Mouse (Mus musculus) kidney, postnatal 14 days (tissue): ENCODE measurements around the gene Jade2.

Experiments used
- DNase-seq: peaks from one replicate; pipeline ENCODE4 v3.0.0; 2022; ENCODE audit warnings: mixed read lengths

Jade2 gene

DNA sequence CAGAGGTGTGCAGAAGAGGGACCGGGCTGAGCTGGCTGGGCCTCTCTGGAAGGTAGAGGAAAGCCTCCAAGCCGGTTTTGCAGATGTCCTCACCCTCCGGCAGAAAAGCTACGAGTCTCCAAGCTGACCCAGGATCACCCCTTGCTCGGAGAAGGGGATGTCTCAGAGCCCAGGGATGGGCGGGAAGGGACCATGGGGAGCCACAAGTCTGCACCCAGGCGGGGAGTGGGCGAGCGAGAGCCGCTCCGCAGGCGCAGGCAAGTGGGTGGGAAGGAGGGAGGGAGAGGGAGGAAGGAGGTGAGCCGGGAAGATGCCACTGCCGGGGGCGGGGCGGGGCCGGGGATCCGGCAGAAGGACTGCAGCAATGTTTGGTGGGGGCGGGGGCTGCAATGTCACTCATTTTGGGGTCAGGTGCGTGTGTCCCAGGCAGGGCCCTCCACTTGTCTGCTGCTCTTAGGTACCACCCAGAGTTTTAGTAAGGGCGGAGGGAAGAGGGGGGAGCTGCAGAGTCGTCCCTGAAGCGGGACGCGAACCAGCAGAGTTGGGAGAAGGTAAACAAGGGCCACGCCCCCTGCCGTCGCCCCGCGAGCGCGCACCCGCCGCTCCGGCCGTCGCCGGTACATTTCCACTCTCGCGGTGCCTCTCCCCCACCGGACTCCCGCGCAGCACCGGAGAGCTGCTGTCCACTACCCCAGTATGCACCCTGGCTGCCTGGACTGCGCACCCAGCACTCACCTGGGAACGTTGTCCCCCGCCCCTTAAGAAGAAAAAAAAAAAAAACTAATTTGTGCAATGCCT is 1.4 kb downstream of the Jade2 start:
- peak; percentile 87 for DNase-seq

DNA sequence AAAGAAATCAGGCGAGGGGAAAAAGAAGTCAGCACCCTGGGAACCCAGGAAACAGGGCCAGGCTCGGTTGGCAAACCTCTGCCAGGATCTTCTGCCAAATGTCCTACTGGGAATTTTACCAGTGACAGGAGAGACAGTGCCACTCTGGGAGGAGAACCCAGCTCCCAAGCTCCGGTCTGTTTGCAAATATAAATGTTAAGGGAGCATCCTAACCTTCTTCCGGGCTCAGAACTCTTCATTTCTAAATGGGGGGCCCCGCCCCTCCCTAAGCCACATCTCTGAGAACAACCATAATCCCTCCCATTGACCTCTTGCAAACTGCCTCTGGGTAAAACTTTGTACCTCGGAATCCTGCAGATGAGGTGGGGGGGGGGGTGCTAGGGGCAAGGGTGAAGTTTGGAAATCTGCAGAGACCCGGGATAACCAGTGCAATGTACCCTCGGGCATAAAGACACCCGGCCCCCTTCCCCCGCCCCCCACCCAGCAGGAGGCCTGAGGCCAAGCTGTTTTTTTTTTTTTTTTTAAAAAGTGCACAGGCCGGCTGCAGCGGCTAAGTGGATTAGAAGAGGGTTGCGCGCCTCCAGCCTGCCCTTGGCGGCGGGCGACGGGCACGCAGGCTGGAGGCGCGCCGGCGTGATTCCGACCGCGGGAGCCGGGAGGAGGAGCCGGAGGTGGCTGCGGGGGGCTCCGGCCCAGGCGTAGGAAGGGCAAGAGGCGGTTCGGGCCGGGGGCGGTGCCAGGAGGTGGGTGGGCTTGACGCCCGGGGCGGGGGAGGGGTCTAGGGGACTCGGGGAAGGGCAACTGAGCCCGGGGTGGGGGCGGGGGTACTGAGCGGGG is 2.3 kb downstream of the Jade2 start:
- peak; percentile 89 for DNase-seq

DNA sequence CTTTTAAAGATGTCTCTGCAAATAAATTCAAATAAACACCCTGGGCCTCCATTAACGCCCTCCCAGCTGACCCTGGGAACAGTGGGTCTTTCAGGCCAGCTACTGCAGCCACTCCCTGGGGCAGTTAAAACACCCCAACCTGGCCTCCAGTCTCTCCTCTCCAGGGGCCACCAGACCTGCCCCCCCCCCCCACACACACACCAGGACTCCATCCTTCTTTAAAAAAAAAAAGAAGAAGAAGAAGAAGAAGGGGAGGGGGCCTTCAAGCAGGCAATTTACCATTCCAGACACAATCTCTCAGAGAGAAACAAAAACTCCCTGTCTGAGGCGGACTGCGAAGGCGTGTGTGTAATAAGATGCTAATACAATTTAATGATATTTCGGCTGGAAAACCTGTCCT is 4.9 kb downstream of the Jade2 start:
- DNase-seq = no peak

DNA sequence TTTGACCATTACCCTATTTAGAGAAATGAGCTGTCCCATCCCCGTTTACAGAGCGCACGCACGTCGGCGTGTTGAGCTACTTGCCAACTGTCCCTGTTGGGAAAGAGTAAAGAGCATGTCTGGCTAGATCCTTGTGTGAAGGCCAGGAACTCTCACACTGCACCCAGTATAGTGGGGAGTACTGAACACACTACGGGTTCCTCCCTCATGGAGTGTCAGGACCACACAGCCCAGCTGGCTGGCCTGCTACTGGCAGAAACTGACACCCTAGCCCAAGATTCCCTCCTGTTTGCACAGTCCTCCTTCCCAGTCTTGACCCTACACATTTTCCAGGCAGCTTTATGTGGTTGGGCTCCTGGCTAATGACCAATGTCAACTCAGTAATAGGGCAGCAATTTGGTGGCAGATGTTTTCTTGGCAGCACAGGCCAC is 5.3 kb downstream of the Jade2 start:
- DNase-seq = peak; percentile 43

DNA sequence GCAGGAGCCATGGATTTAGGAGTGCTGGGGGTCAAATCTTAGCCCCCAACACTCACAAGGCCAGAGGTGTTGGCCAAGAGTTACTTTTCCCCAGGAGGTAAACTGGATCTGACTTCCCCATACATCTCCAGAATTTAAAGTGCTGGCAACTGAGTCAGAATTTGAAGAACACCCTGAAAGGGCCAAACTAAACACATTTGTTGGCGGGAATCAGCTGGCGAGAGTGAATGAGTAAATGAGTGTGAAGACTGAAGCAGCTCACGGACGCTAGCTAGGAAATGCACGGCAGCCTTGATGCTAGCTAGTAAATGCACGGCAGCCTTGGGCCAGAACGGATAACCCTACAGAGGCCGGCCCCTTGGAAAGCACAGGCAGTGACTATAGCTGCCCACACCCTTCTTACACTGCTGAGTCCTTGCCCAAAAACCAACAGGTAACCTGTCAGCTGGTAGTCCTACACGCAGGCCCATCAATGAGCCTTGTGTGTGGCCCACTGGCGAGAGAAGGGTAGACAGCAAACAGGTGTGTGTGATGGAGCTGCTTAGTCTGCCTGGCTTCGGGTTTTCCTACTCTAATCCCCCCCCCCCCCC is 6.6 kb downstream of the Jade2 start:
- DNase-seq = no peak

DNA sequence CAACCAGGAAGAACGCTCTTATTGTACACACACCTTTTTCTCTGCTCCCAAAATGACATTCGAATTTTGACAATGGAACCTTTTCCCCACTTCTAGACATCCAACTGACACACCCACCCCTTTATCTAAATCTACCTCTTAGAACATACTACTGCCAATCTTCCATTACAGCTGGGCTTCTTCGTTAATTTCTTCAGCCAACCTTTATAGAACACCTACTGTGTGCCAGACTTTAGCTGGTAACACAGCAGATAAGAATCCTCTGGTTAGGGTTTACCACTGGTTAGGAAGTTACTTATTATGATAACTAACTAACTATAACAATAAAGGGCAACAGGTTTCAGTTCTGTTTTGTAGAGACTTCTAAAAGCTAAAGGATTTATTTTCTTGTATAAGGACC is 9.1 kb downstream of the Jade2 start:
- DNase-seq = no peak

DNA sequence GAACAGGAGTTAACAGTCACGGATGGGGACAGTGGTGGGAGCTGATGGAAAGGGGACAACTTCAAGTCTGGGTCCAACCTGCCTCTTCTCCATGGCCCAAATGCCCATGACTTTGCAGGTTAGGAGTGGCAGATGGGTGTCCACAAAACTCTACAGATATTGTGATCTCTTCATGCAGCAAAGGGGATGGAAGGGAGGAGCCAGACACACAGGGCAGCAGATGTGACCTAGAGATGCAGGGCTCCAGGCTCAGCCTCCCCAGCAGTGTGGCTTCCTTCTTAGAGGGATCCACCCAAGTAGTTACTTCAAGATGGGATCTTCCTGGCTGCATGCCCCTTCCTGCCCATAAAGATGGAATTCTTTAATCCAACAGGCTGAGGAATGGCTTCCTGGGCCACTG is 9.6 kb downstream of the Jade2 start:
- DNase-seq = no peak

DNA sequence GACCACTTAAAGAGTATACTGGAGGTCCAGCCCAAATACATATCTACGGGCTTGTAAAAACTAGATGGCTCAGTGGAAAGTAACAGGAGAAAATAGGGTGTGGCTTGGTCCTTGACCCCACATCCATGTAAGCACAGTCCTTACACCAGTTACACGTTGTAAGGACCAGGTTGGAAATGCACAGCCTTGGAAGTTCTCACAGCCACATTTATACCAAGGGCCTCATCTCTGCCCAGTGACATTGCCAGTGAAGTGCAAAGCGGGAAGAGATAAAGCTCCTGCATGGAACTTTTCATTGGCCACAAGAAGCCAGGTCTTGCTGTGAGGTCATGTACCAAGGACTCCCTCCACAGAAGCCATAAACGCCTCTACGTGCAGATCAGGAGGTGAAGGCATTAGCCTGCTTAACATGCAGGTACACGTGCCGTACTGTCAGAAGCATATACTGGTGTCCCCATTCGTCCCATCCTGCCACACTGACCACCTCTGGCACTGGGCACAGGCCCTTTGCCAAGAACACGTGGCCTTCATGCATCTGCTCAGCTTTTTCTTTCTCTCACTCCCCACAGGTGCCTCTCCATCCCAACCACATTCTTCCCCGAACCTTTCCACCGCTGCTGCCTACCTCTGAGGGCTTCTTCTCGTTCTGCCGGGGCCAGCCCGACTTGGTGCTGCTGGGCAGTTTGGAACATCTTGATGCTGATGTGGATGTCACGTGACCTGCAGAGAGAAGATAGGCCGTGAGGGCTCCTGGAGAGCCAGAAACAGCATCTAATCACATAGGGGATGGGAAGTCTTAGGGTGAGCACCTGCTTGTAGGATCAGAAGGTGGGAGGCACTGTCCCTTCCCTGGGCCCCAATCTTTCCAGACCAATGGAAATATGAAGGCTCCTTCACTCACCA is 11.2 kb downstream of the Jade2 start:
- DNase-seq = no peak

DNA sequence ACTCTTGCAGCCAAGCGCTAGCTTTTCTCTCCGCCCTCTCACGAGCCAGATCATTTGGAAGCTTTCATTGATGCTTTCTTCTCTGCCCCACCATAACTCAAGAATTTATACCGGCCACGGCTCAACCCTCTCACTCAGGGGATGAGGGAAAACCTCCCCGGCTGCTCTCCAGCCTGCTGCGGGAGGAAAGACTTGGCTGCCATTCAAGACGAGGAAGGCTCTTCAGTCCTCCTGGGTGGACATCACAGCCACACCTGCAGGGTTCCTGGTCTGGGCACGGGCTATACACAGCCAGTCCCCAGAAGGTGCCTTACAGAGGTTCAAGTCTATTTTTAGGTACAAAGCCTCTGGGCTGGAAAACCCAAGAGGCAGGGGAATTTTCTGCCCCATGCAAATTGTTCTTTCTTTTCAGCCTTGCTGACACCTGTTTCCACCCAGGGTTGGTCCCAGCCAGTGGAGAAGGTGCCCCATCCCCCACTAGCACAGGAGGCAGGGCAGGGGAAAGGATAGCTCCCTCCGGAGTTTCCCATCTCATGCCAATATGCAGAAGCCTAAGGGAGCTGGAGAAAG is 12.8 kb downstream of the Jade2 start:
- DNase-seq = no peak

DNA sequence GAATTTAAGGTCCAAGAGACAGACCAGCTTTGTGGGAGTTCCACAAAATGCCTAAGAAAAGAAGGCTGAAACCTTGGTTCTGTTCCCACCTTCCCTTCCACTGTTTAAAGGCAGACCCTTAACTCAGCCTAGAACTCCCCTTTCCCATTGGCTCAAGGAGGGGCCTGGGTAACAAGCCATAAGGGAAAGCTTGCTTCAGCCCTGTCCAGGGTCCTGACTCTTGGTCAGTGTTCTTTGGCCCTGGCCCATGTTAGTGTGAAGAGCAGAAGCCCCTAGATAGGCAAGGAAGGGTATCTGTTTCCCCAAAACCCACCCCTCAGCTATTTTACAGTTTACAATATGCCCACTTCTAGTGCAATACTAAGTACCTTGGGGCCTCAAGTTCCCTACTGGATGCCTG is 13.6 kb downstream of the Jade2 start:
- DNase-seq = no peak

DNA sequence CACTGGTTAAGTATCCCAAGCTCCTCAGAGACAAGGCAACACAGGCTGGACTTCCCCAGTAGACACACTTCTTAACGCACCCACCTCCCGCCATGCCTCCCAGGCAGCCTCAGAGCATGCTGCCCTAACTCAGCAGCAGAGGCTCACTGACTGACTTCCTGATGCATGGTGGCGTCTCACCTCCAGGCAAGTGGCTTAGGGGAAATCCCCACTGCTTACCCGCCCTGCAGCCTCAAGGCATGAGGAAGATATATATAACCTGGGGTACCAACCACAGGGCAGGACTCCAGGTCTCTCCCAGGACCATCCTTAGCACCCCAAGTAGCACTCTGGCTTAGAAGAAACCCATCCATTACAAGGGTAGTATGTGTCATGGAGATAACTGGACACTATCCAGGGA is 14.3 kb downstream of the Jade2 start:
- DNase-seq = no peak

DNA sequence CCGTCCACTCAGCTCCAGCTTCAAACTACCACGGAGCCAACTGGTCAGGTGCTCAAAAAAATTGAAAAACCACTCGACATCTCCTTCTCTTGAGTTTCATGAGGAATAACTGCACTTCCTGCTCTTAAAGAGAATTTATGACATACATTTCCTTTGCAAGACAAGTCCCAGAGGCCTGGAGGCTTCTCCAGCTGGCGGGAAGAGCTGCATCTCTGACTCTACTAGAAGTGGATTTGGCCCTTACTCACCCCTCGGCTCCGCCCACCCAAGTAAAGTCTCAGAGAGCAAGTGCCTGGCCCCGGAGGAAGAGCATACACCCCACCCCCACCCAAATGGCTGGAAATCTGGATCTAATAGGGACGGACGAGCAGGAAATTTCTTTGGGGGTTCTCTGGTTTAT is 16.3 kb downstream of the Jade2 start:
- peak; percentile 83 for DNase-seq

DNA sequence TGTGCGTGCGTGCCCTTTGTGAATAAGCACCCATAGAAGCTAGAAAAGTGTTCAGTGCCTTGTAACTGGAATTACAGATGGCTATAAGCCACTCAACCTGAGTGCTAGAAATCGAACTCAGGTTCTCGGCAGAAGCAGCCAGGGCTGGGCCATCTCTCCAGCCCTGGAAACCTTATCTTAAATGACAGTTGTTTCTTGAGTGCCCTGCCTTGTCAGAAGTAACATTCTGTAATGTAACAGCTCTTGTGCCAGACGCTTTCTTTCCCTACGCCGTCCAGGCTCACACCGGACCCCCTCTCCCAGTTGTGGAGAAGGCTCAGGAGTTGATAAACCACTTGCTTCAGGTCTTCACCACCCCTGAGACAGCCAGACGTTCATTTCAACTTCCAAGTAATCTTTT is 16.8 kb downstream of the Jade2 start:
- no peak for DNase-seq

DNA sequence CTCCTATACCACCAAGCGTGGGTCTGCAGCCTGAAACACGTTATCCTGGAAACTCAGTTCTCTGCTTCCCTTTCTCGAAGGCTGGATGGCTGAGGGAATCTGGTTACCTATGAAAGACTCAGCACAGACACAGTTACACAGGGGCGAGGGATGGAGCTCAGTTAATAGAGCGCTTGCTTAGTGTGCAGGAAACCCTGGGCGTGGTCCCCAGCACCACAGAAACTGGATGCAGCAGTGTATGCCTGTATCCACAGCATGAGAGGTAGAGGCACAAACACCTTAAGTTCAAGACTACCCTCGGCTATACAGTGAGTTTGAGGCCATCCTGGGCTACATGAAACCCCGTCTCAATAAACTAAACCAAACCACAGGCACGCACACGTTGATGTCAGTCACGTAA is 17.5 kb downstream of the Jade2 start:
- DNase-seq = no peak

DNA sequence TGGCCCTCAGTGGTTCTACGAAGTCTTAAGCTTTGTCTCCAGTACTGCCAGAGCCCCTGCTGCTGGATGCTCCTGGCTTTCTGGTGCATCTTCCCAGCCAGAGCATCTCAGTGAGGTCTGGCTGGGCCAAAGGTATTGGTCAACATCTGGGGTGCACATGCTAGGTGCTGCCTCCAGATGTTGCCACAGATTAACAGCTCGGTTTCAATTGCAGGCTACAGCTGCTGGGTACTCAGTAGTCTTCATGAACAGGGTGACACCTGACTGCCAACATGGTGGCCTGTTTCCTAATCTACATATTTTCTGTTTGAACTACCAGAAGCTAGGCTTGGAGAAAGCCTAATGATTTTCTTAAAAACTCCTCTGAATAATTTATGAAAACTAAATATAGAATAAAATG is 18.3 kb downstream of the Jade2 start:
- DNase-seq = no peak

DNA sequence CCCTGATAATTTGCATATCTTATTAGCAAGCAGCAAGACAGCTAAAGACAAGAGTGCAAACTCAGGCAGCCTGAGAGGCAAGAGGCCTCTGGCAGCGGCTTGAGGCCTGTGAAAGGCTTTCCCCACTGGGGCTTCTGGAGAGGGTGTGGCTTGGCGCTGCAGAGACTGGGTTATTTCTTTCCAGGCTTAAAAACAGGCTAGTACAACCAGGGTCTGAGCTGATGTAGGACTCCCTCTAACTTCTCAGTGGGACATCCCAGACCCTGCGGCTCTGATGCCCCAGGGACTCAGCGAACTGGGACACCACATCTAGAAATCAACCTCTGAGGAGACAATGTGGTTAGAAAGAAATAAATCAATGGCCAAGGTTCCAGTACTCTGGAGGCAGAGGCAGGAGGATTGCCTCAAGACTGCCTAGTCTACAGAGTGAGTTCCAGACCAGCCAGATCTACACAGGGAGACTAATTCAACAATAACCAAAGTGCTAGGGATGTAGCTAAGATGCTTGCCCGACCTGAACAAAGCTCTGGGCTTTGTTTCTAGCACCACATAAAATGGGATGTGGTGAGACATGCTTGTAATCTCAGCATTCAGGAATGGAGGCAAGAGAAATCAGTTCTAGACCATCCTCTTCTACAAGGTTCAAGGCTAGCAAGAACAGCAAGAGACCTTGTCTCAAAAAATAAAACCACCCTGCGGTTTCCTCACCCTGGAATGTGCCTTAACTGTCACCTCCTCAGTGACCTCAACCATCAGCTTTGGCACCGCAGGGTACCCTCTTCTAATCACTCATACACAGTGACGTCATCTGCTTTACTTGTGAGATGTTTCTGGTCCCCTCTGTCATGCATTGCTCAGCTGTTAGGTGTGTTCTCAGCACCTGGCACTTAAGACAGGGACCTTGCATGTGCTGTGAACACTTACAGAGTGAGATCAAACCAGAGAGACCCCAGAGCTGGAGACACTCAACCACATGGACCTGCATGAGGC is 20.0 kb downstream of the Jade2 start:
- DNase-seq = no peak

DNA sequence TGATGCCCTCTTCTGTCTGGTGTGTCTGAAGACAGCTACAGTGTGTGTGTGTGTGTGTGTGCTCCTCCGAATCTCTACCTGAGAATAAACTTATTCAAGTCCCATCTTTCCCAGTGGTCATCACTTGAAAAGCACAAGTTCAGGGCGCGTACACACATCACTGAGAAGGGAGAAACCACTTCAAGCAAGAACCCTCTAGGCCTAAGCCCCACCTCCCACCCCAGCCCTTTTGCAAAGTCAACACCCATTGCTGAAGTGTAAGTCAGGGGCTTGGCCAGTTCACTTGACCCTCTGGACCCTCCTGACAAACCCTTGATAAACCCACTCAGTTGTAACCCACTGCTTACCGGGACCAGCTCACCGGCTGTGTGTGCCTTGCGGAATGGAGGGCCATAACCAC is 20.9 kb downstream of the Jade2 start:
- DNase-seq = no peak

DNA sequence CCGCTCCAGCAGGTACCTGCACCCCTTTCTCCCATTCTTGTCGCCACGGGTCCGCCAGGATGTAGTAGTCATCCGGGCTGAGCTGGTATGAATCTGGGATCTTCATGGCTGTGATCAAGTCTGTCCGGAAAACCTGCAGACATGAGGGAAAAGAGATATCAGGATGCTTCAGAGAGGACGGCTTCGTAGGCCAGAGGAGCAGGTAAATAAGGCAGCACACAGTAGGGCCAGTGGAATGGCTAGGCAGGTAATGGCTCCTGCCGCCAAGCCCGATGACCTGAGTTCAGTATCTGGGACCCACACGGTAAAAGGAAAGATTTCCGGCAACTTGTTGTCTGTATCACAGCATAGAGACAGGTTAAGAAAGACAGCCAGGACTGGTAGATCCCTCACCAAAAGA is 21.9 kb downstream of the Jade2 start:
- no peak for DNase-seq

DNA sequence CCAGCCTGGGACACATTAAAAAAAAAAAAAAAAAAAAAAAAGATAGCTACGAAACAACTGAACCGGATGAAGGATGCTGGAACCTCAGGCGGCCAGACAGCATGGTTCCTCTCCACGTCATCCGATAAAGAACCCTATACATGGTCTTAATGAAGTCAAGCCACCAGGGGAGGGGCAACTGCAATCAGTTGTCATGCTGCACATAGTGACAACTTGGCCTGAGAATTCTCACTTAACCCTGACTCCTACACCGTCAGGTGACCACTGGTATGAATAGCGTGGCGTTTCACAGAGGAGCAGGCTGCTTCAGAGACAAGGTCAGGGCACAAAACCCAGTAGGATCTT is 23.4 kb downstream of the Jade2 start:
- no peak for DNase-seq

DNA sequence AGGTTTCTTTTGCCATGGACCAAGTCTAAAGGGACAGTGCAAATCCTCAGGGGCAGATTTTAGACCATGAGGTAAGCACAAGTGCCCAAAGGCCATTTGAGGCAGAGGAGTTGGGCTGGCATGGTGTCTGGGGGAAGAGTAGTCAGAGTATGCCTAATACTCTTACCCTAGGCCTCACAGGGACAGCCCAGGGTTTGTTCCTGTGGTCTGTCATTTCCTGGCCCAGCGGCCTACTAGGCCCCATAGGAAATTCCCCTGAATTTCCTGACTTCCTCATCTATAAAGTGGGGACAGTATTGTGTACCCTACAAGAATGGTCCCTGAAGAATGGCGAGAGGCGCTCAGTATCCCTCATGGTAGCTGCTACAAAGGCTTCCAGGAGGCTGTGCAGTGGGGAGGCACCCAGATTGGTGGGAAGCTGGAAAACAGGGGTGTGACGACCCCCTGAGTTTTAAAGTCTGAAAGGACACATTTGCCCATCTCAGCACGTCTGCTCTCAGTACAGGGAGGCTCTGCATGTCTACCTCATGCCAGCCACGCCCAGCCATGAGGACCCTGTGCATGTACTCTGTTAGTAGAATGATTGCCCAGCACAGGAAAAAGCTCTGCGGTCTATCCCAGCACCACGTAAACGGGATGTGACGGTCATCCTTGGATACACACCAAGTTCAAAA is 23.9 kb downstream of the Jade2 start:
- DNase-seq = no peak

DNA sequence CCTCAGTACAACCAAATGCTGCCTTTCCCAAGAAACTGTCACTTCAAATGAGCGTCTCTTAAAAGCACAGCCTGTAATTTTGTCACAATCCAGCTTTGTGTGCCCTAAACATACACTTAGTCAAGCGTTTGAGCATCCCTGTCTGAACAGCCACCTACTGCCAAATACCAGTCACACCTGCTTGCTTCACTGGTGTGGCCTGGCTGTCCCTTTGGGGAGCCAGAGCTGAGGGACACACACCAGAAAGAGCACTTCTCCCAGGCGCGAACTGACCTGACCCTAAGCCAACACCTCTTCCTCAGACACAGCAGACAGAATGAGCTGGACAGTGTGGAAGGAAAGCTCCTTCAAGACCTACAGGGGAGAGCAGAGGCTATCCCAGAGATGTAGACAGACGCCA is 24.5 kb downstream of the Jade2 start:
- DNase-seq = no peak
